Mouse (Mus musculus) CH12.LX (cell line): ENCODE results near the gene Pirb.

Source experiments
- CTCF ChIP-seq, 2 experiments: IDR thresholded peaks in 1 of 2; conservative IDR thresholded peaks in 1 of 2; 2 replicates each; pipeline ENCODE4 v1.5.1; 2011 to 2012; ENCODE audit warnings: low read depth in 2 of 2, low read length in 2 of 2, improper control_type of control experiment in 1 of 2, inconsistent platforms in 1 of 2, mild to moderate bottlenecking in 1 of 2, moderate library complexity in 1 of 2
- POLR2A ChIP-seq: IDR thresholded peaks from 2 replicates; pipeline ENCODE4 v1.6.1; 2011; ENCODE audit warnings: low read depth, mild to moderate bottlenecking, improper control_type of control experiment, low read length

- no peak for TF ChIP-seq CTCF (conservative IDR thresholded peaks at IDR 0.05 in 1 of 2, IDR thresholded peaks at IDR 0.05 in 1 of 2; ENCODE audit: low read depth in 2 of 2, low read length in 2 of 2)
- no peak for TF ChIP-seq POLR2A
These were observed 16.9 kb downstream of the Pirb start for GRCm38 (mm10) chr7:3703148-3703878.
